Mouse (Mus musculus) forebrain, embryonic 10.5 days (tissue): Measurements from ENCODE around the gene 1700019D03Rik. TPM values are rescaled to one million over a fixed set of nuclear protein-coding genes. Genes with fewer than 3 reads are reported as not detected.
"Not testable (repeated sequence)": the region's sequence is repeated elsewhere in the genome, so short reads cannot be mapped to it uniquely, and the experiment has no call there.

ENCODE experiments used
- DNase-seq: peaks from one replicate; pipeline ENCODE4 v3.0.0-alpha.2; 2017; ENCODE audit warnings: low spot score; ENCODE audit errors: extremely low spot score
- H3K27ac ChIP-seq: fragments of 300-500 bp; sonication (generic); 2 replicates; pipeline ENCODE4 v1.5.1; 2016; ENCODE audit warnings: mild to moderate bottlenecking
- H3K27me3 ChIP-seq: fragments of 300-500 bp; sonication (generic); 2 replicates; pipeline ENCODE4 v1.6.1; 2016; ENCODE audit warnings: mild to moderate bottlenecking; ENCODE audit not compliant: poor library complexity, severe bottlenecking
- H3K36me3 ChIP-seq: fragments of 300-500 bp; sonication (generic); replicated peaks from 2 replicates; pipeline ENCODE4 v1.6.1; 2016; ENCODE audit warnings: mild to moderate bottlenecking, moderate library complexity
- H3K4me1 ChIP-seq: fragments of 300-500 bp; sonication (generic); 2 replicates; pipeline ENCODE4 v1.6.1; 2016
- H3K4me3 ChIP-seq: fragments of 300-500 bp; sonication (generic); 2 replicates; pipeline ENCODE4 v1.5.1; 2016; ENCODE audit warnings: mild to moderate bottlenecking, moderate library complexity
- H3K9me3 ChIP-seq: fragments of 300-500 bp; sonication (generic); 2 replicates; pipeline ENCODE4 v1.6.1; 2016; ENCODE audit warnings: mild to moderate bottlenecking, moderate library complexity
- WGBS: fragments of 180-500 bp; shearing (Covaris S2); methylation state at CpG from one replicate; pipeline ENCODE4 v1.1.7; 2016; 5-methylcytosine and 5-hydroxymethylcytosine counted together
- polyA plus RNA-seq: library from polyadenylated mRNA; unstranded; fragments of >200 nt; fragmentation: Nextera tagmentation; extraction: Ambion mirVana; gene quantifications from 2 replicates; pipeline ENCODE4 v1.2.1, GENCODE M21; 2016

The 1700019D03Rik gene
- polyA plus RNA-seq, 1 experiment from 2014 or later, result 2.7 TPM

GRCm38 (mm10) chr1:52951146-52951868 is 68.7 kb downstream of the 1700019D03Rik start:
- no peak overlapping the region for H3K4me3 ChIP-seq
- H3K9me3 ChIP-seq, result no peaks in the 10 kb centered on the region
- no peaks in the 10 kb centered on the region for H3K36me3 ChIP-seq
- H3K4me1 ChIP-seq, result peaks cover 20% of the 10 kb centered on the region
- H3K27ac ChIP-seq, result no peak overlapping the region
- WGBS, result 62% methylated on average over 5 of the region's 5 CpGs
- H3K27me3 ChIP-seq, result peaks cover 38% of the 10 kb centered on the region
- DNase-seq, result no peak

- Histone ChIP-seq H3K4me3 (no peak overlapping the region), H3K4me1 (peaks cover 11% of the 10 kb centered on the region), H3K36me3 (no peaks in the 10 kb centered on the region), H3K9me3 (no peaks in the 10 kb centered on the region), H3K27ac (no peak overlapping the region), H3K27me3 (peaks cover 18% of the 10 kb centered on the region; the same call in 1 of the 2 replicates)
- DNase-seq, result no peak
- 89% methylated on average over 5 of the region's 5 CpGs for WGBS
Observed at GRCm38 (mm10) chr1:52947895-52948294, 72.1 kb downstream of the 1700019D03Rik start.

GRCm38 (mm10) chr1:52939021-52939420 is 81.0 kb downstream of the 1700019D03Rik start:
- no peaks in the 10 kb centered on the region for H3K36me3 ChIP-seq
- WGBS, result 98% methylated on average over 1 of the region's 1 CpGs
- no peak overlapping the region for H3K4me3 ChIP-seq
- H3K4me1 ChIP-seq, result no peaks in the 10 kb centered on the region
- no peak for DNase-seq
- H3K9me3 ChIP-seq, result 0 out of 2 replicates have a peak, but pooled peaks cover 6% of the 10 kb centered on the region
- no peaks in the 10 kb centered on the region for H3K27me3 ChIP-seq
- no peak overlapping the region for H3K27ac ChIP-seq

- no peak overlapping the region for H3K4me3 ChIP-seq
- WGBS, result 91% methylated on average over 5 of the region's 5 CpGs
- H3K36me3 ChIP-seq, result no peaks in the 10 kb centered on the region
- DNase-seq, result no peak
- H3K4me1 ChIP-seq, result no peaks in the 10 kb centered on the region
- no peaks in the 10 kb centered on the region for H3K27me3 ChIP-seq
- H3K9me3 ChIP-seq, result 0 out of 2 replicates have a peak, but pooled peaks cover 6% of the 10 kb centered on the region
- no peak overlapping the region for H3K27ac ChIP-seq
Observed at GRCm38 (mm10) chr1:52934494-52934893, 85.5 kb downstream of the 1700019D03Rik start.

DNA sequence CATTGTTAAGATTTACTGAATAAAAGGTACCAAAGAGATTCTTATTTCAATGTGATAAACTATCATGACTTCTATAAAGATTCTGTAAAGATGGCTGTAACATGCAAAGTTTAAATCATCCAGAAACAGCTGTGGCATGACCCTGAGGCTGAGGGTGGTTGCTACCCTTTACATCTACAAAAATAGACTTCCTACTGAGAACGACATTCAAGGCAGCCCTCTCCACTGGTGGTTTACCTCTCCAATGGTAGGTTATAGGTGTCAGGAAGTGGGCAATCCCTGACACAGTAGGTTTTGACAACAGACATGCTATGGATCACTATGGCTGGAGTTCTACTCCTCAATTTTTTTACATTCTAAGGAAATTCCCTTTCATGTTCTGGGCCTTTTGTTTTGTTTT is 95.5 kb downstream of the 1700019D03Rik start:
- not testable (repeated sequence) for H3K4me3 ChIP-seq, H3K9me3 ChIP-seq, H3K27me3 ChIP-seq, H3K36me3 ChIP-seq, H3K4me1 ChIP-seq, H3K27ac ChIP-seq, DNase-seq
- 93% methylated on average over 1 of the region's 1 CpGs for WGBS

DNA sequence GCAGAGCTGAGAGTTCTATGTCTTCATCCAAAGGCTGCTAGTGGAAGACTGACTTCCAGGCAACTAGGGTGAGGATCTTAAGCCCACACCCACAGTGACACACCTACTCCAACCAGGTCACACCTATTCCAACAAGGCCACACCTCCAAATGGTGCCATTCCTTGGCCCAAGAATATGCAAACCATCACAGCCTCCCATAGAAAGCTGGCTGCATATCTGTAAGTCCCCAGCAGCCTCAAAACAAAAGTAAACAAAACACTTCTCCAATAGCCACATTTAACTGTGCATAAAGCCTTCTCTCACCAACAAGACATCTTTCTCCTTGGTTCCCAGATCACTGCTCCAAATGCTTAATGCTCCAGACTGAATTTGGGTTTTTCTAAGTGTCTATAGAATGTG is 101.1 kb downstream of the 1700019D03Rik start:
- DNase-seq, H3K9me3 ChIP-seq, H3K27me3 ChIP-seq, H3K4me1 ChIP-seq, H3K36me3 ChIP-seq, H3K27ac ChIP-seq, H3K4me3 ChIP-seq: not testable (repeated sequence)

DNA sequence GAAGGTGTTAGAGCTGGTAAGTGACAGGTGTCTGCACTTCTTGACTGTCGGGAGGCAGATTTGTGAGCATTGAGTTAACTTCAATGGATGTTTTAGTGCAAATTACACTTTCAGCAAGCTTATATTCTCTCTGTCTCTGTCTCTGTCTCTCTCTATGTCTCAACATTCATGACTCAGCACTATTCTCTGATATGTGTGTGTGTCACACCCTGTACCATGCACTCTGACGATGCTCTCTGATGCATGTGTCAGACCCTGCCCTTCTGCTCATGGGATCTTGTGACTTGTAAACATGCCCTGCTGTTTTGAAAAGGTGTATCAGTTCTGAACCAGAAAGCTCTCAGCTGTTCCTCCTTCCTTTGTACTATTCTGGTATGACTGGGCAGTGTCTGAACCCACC is 103.3 kb downstream of the 1700019D03Rik start:
- Histone ChIP-seq H3K4me1 (no peaks in the 10 kb centered on the region), H3K9me3 (no peaks in the 10 kb centered on the region), H3K4me3 (no peak overlapping the region), H3K27me3 (no peaks in the 10 kb centered on the region), H3K27ac (no peak overlapping the region), H3K36me3 (no peaks in the 10 kb centered on the region)
- DNase-seq, result no peak
- WGBS, result 95% methylated on average over 2 of the region's 2 CpGs

DNA sequence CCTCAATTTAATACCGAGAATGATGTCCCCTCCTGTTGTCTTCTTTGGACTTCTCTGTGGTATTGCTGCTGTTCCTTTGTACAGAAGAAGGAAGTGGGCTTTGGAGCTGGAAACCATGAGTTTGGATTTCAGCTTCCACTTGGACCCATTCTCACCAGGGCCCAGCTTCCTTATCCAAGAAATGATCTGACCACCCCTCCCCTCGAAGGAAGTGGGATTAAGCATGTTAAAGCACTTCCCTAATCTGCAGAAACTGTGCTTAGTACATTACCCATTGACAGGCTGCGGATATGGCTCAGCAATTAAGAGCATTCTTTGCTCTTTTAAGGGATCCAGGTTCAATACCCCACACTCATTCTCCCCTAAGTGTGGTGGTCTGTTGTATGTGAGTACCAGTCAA is 110.2 kb downstream of the 1700019D03Rik start:
- Histone ChIP-seq H3K4me3 (no peak overlapping the region), H3K27me3 (no peaks in the 10 kb centered on the region), H3K4me1 (no peaks in the 10 kb centered on the region), H3K36me3 (no peaks in the 10 kb centered on the region), H3K27ac (no peak overlapping the region), H3K9me3 (no peaks in the 10 kb centered on the region)
- no peak for DNase-seq
- WGBS, result 89% methylated on average over 3 of the region's 3 CpGs

DNA sequence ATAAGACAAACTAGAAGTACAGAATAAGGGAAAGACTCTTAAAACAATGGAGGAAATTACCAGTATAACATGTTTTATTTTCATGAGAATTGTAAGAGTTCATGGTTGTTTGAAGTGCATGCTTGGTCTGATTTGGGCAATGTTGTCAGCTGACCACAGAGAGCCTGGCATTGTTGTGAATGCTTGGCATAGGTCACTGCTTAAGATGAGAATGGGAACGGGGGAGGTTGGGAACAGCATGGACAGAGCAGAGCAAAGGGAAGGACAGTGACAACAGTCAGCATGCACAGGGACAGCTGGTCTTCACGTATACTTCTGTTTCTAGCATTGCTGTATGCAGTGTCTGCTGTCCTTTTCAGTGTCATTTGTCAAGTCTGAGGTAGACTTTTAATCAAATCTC is 135.8 kb downstream of the 1700019D03Rik start:
- no peak for DNase-seq
- Histone ChIP-seq H3K4me3 (no peak overlapping the region), H3K9me3 (no peaks in the 10 kb centered on the region), H3K27ac (no peak overlapping the region), H3K36me3 (peaks cover 7% of the 10 kb centered on the region; the same call in 1 of the 2 replicates), H3K4me1 (no peaks in the 10 kb centered on the region), H3K27me3 (no peaks in the 10 kb centered on the region)
- 87% methylated on average over 2 of the region's 2 CpGs for WGBS

Other genes with a start within 250 kb of the 1700019D03Rik start
- 10.4 and 12.3 TPM in 2 replicates for gene Inpp1, start 202.5 kb downstream of the 1700019D03Rik start, polyA plus RNA-seq
- gene Hibch, start 175.2 kb downstream of the 1700019D03Rik start, polyA plus RNA-seq, result 21.9 and 23.9 TPM in 2 replicates
- gene Mstn, start 41.5 kb upstream of the 1700019D03Rik start, polyA plus RNA-seq, result 1.3 and 2.7 TPM in 2 replicates
- not detected in 2 replicates for gene 1700019A02Rik, start 167.5 kb upstream of the 1700019D03Rik start, polyA plus RNA-seq